Mouse (Mus musculus) testis, postnatal 14 days (tissue): ENCODE measurements at regions not wholly inside any gene's neighbourhood (a gene's known extent, or its start where the extent isn't known, plus 50 kb on each side); places are given as distances from the start of the nearest gene placed in this dataset.

ENCODE experiments used
- DNase-seq: peaks from one replicate; pipeline ENCODE4 v3.0.0; 2021; ENCODE audit warnings: low spot score

- DNase-seq = no peak
Observed at GRCm38 (mm10) chr10:23052480-23053378, 232.8 kb upstream of the Tcf21 start.

DNA sequence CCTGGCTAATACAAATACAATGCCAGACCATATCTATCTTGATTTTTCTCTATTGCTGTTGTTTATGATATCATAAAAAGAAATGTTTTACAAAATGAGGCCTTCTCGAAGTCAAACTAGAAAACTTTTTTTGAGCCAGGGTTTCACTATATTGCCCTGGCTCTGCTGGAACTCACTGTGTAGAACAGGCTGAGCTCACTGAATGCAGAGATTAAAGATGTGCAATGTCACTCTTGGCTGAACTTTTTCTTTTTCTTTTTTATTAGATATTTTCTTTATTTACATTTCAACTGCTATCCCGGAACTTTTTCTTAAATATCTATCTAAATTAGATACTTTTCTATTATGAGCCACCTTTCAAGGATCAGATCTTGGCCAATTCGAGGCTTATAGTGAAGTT lies 224.5 kb upstream of the Tcf21 start:
- no peak for DNase-seq

- no peak for DNase-seq
Observed at GRCm38 (mm10) chr10:23031491-23032126, 211.6 kb upstream of the Tcf21 start.

DNA sequence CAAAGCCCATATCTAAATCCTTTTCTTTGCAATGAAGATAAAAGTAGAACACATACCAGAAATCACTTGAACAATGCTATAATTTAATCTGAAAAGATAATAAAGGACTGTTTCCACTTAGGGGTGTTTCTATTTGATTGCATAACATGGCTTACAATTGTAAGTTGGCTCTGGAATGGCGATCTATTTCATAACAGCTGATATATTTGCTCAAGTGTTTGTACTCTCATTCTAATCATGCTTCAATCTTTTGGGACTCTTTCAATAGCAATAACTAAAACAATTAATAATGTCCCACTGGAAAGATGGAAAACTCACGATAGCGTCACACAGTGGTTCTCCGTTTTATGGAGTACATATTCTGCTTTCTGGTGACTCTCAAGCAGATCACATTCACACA lies 208.0 kb upstream of the Tcf21 start:
- DNase-seq = no peak

DNA sequence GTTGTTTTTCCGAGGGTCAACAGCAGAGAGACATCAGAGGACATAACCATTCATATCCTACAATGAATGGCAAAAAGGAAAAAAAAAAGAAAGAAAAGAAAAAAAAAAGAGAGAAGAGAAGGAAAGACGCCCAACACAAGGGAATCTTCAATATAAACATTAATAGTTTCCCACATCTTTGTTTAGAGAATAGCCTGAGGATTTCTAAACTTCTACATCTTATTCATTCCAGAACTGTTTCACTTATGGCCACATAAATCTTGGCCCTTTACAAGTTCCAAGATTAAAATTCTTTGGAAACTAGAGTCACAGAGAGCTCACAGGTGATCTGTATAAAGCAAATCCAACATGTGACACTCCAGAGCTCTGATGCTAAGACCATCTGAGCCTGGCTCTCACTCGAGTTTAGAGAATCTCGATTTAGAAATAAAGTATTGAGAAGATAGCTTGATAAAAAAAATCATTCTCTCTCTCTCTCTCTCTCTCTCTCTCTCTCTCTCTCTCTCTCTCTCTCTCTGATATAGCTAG lies 197.2 kb upstream of the Tcf21 start:
- DNase-seq = no peak

DNA sequence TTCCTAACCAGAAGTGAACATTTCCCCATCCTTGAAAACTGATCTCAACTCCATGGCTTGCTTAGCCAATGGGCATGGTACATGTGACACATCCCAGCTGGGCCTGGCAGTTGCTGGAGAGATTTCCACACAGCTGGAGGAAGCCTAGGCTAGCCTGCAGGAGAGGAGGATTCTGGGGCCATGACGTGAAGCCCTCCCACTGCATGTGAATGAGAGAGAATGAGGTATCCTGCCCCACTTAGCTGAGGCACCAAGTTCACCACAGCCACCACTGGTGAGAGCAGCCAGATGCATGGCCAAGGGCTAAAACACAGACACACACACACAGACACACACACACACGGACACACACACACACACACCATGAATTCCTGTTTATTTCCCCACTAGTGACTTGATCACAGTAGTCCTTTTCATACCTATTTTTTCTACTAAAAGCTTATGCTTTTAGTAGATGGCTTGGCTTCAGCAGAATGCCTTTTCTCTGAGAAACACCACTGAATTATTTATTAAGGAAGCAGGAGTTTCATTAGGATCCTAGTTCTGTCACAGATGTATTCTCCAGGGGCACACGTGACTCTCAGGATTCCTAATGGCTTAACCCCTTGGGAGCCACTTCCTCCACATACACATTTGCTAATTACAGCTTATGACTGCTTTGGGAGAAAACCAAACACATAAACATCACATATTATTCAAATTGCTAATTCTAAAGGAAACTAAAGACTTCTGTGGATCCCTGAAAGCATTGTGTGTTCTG lies 196.1 kb upstream of the Tcf21 start:
- no peak for DNase-seq

DNA sequence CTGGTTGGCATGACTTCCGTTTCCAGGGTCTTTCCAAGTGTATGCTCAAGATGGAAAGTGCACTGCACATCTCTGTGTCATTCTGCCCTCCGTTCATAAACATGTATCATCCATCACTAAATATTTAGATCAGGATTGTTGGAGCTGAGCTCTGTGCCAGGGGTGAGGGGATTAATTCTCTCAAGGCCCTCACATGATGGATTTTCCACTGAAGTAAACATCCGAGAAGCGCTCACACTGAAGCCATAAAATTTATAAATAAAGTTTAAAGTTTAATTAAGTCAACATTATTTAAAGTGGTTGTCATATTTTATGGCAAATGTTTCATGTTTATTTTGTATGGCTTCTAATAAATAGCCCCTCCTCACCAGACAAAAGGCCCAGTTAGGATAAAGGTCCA lies 190.7 kb upstream of the Tcf21 start:
- DNase-seq = no peak

- no peak for DNase-seq
Observed at GRCm38 (mm10) chr10:23010201-23010600, 190.2 kb upstream of the Tcf21 start.

DNA sequence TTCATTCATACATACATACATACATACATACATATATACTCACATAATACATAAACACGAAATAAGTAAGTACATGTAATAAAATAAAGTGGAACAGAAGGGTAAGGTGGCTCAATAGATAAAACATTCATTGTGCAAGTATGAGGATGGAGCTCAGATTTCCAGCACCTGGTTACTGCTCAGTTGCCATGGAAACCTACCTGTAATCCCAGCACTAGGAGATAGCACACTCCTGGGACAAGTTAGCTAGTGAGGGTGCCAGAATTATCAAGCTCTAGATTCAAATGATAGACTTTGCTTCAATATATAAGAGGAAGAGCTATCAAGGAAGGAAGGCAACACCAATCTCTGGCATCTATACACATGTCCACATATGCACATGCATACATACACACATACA lies 184.8 kb upstream of the Tcf21 start:
- no peak for DNase-seq

DNA sequence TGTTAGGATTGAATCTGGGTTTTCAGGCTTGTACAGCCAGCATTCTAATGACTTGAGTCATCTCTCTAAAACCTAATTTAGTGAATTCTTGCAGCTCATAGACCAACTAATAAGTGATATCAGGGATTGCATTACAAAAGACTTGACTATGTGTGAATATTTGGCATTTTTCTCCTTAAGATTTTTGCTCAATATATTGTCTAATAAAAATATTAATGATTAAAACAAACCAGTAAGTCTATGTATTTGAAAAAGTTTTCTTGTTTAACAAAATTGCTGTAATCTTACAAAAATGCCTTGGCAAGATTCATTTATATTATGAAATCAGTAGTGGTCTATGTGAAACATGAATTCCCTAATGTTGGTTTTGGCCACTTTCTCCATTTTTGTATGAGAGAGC lies 183.7 kb upstream of the Tcf21 start:
- no peak for DNase-seq

- no peak for DNase-seq
Observed at GRCm38 (mm10) chr10:22998561-22998960, 178.6 kb upstream of the Tcf21 start.

DNA sequence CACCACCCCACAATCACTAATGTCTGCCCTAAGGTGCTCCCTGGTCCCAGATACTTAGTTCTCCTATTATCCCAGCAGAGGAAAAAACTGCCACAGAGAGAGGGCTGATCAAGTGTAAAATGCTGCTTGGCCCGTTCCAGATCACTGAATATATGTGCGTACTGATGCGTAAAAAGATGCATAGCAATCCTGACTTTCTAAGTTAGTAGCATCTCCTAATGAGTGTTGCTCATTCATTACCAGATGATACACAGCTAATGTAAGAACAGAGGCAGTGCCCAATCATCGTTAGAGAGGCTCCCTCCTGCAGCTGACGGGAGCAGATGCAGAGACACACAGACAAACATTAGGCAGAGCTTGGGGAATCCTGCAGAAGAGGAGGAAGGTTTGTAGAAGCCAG lies 177.6 kb upstream of the Tcf21 start:
- DNase-seq = no peak

- no peak for DNase-seq
Observed at GRCm38 (mm10) chr10:22993158-22993557, 173.2 kb upstream of the Tcf21 start.

- DNase-seq = no peak
Observed at GRCm38 (mm10) chr10:22981798-22982197, 161.8 kb upstream of the Tcf21 start.

- no peak for DNase-seq
Observed at GRCm38 (mm10) chr10:22978442-22978841, 158.5 kb upstream of the Tcf21 start.

DNA sequence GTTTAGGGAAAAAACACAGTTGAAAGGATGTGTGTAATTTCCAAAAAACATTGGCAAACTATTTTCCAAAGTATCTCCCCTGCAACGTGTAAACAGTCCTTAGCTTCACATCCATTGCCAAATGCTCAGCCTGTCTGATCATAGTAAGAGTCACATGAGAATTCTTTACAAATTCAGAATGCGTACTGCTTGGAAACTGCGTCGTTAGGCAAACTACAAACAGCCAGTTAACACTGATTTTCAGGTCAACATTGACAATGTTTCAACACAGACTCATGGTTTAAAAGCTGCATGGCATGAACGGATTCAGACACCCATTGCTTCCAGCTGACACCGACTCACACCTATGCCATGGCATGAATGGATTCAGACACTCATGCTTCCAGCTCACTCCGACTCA lies 137.0 kb upstream of the Tcf21 start:
- no peak for DNase-seq

DNA sequence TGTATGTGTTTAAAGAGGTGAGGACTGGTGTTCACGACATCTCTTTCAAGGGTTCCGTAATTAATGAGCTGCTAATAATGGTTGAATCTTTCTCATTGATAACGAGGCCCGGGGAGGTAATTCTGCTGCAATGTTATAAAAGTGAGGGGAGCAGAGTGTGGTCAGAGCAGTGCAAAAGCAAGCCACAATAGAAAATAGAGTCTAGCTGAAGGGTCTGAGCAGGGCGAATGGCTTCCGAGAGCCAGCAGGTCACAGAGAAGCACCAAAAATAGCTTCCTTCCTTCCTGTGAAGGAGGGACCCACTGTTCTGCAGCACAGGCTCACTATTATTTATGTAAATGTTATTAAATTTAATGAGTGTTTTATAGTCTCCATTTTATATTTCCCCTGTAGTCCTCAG lies 133.3 kb upstream of the Tcf21 start:
- DNase-seq = no peak

DNA sequence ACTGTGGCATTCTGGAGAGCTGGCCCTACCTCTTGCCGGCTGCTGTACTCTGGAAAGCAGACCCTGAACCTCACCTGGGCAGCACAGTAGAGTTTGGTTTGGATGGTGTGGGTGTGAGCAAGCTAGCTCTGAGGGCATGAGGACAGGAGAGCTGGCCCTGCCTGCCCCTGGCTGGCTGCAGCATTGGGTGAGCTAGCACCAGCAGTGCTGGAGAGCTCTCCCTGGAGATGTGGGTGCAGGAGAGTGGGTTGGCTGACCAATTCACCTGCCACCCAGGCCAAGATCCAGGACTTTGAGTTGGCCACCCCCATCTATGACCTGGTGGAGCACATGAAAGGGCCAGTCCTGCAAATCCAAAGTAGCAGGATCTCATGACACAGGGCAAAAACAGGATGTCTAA lies 124.3 kb upstream of the Tcf21 start:
- no peak for DNase-seq

- no peak for DNase-seq
Observed at GRCm38 (mm10) chr10:22927977-22928376, 108.0 kb upstream of the Tcf21 start.

DNA sequence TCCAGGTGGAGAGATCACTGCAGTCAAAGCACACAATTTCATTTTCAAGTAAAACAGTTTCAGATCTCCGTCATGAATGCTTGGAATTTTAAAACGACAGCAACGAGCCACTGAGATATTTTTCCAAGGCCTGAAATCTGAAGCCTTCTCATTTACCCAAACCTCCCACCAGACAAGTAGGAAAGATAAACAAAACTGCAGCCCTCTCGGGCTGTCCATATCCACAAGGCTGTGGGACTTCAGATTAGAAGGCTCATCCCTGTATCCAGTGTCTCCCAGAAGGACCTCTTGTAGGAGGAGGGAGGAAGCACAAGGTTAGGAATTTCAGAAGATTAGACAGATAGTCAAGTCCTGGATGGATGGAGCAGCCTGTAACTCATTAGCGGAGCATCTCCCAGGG lies 106.1 kb upstream of the Tcf21 start:
- no peak for DNase-seq

- no peak for DNase-seq
Observed at GRCm38 (mm10) chr10:22921035-22921965, 101.3 kb upstream of the Tcf21 start.

DNA sequence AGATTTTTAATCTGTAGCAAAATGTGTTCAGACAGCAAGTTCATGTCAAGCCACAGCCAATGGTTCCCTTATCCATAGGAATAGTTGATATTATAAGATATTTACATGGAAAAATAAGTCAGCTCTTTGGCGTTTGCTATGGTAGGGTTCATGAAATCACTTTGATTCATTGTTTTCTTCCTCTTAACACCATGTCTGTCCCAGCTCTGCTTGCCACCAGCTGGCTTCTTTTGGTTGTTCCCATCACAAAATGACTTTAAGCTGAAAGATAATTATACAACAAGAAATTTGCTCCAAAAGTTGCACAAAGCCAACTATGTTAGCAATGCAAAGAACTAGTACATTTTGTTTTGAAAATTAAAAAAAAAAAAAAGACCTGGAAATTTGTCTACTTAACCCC lies 99.9 kb upstream of the Tcf21 start:
- no peak for DNase-seq
